Mouse (Mus musculus): ENCODE measurements at regions not wholly inside any gene's neighbourhood (a gene's known extent, or its start where the extent isn't known, plus 50 kb on each side); places are given as distances from the start of the nearest gene placed in this dataset.
A peak's percentile ranks its signal among the peaks of the same experiment; 100 is the strongest.

- no peak for DNase-seq (ENCODE audit: low read depth)
These were observed 169.9 kb upstream of the Lef1 start for GRCm38 (mm10) chr3:130940302-130940867.

GRCm38 (mm10) chr3:130936980-130937379 lies 173.3 kb upstream of the Lef1 start:
- no peak for DNase-seq (ENCODE audit: low read depth)

- no peak for DNase-seq (ENCODE audit: low read depth)
These were observed 173.9 kb upstream of the Lef1 start for GRCm38 (mm10) chr3:130936336-130936735.

GRCm38 (mm10) chr3:130935926-130936315 lies 174.3 kb upstream of the Lef1 start:
- no peak for DNase-seq (ENCODE audit: low read depth)

- DNase-seq (ENCODE audit: low read depth) = no peak
These were observed 174.9 kb upstream of the Lef1 start for GRCm38 (mm10) chr3:130935302-130935925.

GRCm38 (mm10) chr3:130932723-130933122 lies 177.5 kb upstream of the Lef1 start:
- no peak for DNase-seq (ENCODE audit: low read depth)

GRCm38 (mm10) chr3:130932226-130932625 lies 178.0 kb upstream of the Lef1 start:
- DNase-seq (ENCODE audit: low read depth) = no peak

- DNase-seq (ENCODE audit: low read depth) = no peak
These were observed 185.3 kb upstream of the Lef1 start for GRCm38 (mm10) chr3:130925000-130925399.

GRCm38 (mm10) chr3:130923615-130923958 lies 186.7 kb upstream of the Lef1 start:
- no peak for DNase-seq (ENCODE audit: low read depth)

GRCm38 (mm10) chr3:130922812-130923614 lies 187.3 kb upstream of the Lef1 start:
- no peak for DNase-seq (ENCODE audit: low read depth)

GRCm38 (mm10) chr3:130921621-130922245 lies 188.5 kb upstream of the Lef1 start:
- no peak for DNase-seq (ENCODE audit: low read depth)

GRCm38 (mm10) chr3:130913812-130914211 lies 183.6 kb upstream of the Rpl34 start:
- no peak for DNase-seq (ENCODE audit: low read depth)

GRCm38 (mm10) chr3:130905101-130905500 lies 174.9 kb upstream of the Rpl34 start:
- no peak for DNase-seq (ENCODE audit: low read depth)

GRCm38 (mm10) chr3:130903329-130903728 lies 173.1 kb upstream of the Rpl34 start:
- no peak for DNase-seq (ENCODE audit: low read depth)

- DNase-seq (ENCODE audit: low read depth) = no peak
These were observed 172.2 kb upstream of the Rpl34 start for GRCm38 (mm10) chr3:130902376-130902775.

GRCm38 (mm10) chr3:130901343-130901742 lies 171.1 kb upstream of the Rpl34 start:
- DNase-seq (ENCODE audit: low read depth) = no peak

- no peak for DNase-seq (ENCODE audit: low read depth)
These were observed 170.6 kb upstream of the Rpl34 start for GRCm38 (mm10) chr3:130900846-130901245.

GRCm38 (mm10) chr3:130900054-130900840 lies 170.0 kb upstream of the Rpl34 start:
- peak; percentile 5 for DNase-seq (ENCODE audit: low read depth)

- no peak for DNase-seq (ENCODE audit: low read depth)
These were observed 164.1 kb upstream of the Rpl34 start for GRCm38 (mm10) chr3:130894168-130894814.

- no peak for DNase-seq (ENCODE audit: low read depth)
These were observed 161.1 kb upstream of the Rpl34 start for GRCm38 (mm10) chr3:130891310-130891709.

- DNase-seq (ENCODE audit: low read depth) = no peak
These were observed 158.4 kb upstream of the Rpl34 start for GRCm38 (mm10) chr3:130888587-130888986.

Measured in fibroblast of lung, adult 2 months (primary cell).